Mouse (Mus musculus): Measurements from ENCODE around the gene Mxra8. TPM values are rescaled to one million over a fixed set of nuclear protein-coding genes. Genes with fewer than 3 reads are reported as not detected.

Gene Mxra8
- 1 to 10 TPM; 5.6 to 8.1 TPM for total RNA-seq (2021)

GRCm38 (mm10) chr4:155839483-155839910, at the start of gene Mxra8:
Gene Mxra8, plus strand, starts transcription at chr4:155839680.
- no peak for DNase-seq

DNA sequence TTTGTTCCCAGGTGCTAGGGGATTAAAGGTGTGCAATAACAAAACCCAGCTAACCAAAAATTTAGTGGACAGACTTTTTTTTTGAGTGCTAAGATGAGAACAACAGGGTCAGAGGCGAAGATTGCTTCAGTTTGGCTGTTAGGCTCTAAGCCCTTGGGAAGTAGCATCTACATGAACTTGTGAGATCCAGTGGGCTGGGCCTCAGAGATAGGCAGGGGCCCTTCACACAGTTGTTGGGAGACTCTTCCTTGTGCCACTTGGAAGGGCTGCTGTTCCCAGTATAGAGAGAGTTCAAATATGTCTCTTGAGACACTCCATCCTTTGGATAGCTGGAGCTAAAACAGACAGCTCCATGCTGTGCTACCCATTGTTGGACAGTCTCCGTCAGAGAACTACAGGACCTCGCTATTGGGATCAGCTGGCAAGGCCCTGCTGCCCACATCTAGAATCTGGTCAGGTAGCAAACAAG, 49.4 kb upstream of the Mxra8 start, which contains the start of gene Ankrd65:
Ankrd65 (plus strand) TSS at position 419 of the 469 bp plus-strand sequence.
- DNase-seq = no peak

GRCm38 (mm10) chr4:155790650-155791161, 48.8 kb upstream of the Mxra8 start:
- no peak for DNase-seq

GRCm38 (mm10) chr4:155791240-155791933, 48.1 kb upstream of the Mxra8 start:
- DNase-seq = no peak

GRCm38 (mm10) chr4:155793730-155794129, 45.8 kb upstream of the Mxra8 start:
- no peak for DNase-seq

DNA sequence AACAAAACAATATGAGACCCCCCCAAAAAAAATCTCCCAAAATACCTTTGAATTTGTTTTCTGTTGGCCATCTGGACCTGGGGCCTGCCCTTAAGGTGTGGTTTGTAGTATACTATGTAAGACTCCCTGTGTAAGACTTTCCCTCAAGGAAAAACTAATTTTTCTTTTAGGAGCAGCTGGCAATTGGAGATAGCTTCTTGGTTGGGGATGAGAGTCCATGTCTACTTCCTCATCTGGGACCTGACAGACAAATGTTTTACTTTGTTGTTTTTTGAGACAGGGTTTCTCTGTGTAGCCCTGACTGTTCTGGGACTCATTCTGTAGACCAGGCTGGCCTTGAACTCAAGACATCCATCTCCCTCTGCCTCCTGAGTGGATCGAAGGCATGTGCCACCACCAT, 37.4 kb upstream of the Mxra8 start:
- no peak for DNase-seq

- DNase-seq = no peak
These were observed 36.6 kb upstream of the Mxra8 start, which contains the start of gene Mrpl20 for GRCm38 (mm10) chr4:155802741-155803339. Gene Mrpl20, plus strand, starts transcription at chr4:155802878.

DNA sequence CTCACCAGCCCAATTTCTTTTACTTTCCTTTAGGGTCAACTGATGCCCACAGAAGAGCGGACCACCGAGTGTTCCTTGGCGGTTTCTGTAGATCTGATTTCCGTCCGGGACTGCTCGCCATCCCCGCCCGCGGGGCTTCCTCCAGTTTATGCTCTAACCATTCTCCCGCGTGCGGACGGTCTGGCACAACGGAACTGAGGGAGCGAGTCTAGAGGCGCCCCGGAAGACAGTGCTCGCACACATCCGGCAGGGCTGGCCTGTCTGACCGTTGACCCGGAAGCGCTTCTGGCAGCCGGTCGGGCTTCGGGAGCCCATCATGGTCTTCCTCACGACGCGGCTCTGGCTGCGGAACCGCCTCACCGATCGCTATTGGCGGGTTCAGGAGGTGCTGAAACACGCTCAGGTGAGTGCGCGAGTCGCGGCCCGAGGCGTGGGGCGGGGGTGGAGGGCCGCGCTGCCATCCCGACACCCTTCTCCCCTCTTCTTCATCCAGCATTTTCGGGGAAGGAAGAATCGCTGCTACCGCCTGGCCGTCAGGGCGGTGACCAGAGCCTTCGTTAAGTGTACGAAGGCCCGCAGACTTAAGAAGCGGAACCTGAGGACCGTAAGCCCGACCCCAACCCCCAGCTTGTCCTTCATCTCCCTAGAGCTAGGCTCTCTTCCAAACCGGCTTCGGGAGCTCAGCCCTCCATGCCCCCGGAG, 36.0 kb upstream of the Mxra8 start:
- peak; percentile 92 to 94 for DNase-seq

DNA sequence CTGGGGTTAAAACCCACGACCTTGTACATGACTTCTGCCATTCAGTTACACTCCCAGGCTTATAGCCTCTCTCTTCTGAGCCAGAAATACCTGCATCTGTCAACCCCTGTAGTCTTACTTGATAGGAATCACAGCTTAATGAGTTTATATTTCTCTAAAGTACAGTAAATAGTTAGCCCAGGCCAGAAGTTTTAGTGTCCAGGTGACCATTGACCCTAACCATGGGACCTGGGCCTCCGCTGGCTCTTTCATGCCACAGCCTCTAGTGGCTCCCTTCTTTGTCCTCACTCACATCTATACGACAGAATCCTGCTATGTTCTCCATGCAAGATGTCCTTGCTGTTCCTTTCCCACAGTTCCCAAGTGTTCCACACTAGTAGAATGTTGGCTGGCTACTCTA, 31.6 kb upstream of the Mxra8 start:
- no peak for DNase-seq

DNA sequence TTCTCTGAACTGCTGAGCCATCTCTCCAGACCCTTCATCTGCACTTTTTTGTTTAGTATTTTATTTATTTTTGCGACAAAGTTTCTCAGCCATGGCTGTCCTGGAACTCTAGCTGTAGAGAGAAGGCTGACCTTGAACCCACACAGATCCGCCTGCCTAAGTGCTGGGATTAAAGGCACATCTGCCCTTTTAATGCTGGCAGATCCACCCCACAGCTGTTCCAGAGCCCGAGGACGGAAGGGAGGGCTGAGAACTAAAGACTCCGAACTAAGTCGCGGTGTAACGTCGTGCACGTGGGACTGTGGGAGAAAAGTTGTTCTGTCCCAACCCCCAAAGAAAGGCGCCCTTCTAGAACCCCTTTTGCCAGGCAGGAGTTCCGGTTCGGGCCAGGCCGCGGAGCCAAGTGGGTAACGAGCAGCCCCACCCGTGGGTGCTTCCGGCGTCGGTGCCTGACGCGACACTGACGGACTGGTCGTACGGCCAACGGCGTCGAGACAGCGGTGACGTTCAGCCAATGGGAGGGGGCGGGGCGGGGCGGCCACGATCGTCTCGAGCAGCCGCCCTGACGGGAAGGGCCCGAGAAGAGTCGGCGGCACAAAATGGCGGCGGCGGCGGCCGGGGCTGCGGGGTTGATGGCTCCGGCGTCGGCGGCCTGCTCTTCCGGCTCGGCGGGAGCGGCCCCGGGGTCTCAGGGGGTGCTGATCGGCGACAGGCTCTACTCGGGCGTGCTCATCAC, 27.4 kb upstream of the Mxra8 start, which contains the start of gene Ccnl2:
Ccnl2 (plus strand) TSS at position 561 of the 736 bp plus-strand sequence.
- peak; percentile 91 for DNase-seq

- DNase-seq = no peak
These were observed 26.8 kb upstream of the Mxra8 start for GRCm38 (mm10) chr4:155812665-155813181.

GRCm38 (mm10) chr4:155817533-155817932, 21.9 kb upstream of the Mxra8 start:
- DNase-seq = no peak

GRCm38 (mm10) chr4:155821025-155821424, 18.5 kb upstream of the Mxra8 start:
- DNase-seq = no peak

GRCm38 (mm10) chr4:155823443-155823842, 16.0 kb upstream of the Mxra8 start:
- no peak for DNase-seq

DNA sequence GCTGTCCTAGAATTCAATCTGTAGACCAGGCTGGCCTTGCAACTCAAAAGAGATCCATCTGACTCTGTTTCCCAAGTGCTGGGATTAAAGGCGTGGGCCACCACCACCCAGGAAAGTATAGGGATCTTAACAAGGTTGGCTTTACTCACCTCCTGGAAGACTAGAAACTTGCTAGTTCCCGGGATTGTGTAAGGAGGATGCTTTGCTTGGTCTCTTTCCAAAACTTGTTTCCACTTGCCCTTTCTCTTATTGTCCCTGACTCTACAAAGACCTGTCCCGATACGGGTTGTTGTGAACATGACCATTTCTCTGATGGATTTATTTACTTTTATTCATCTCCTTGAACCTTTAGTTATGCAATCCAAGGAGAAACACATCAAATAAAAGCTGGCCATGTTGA, 9.6 kb upstream of the Mxra8 start:
- DNase-seq = no peak

DNA sequence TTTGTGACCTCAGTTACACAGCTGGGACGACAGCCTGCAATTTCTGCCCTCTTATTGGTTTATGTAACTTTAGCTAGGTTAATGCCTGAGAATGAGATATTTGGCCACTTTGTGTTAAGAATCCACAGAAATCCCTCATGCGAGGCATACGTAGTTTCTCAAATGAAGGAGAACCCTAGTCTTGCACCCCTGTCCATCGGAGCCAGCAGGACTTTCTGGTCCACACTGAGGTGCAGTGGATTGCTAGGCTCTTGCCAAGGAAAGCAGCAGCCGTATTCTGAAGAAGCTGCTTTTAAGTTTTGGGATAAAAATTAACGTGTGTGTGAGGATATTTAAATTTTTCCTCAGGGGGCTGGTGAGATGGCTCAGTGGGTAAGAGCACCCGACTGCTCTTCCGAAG, 8.9 kb upstream of the Mxra8 start:
- no peak for DNase-seq

- DNase-seq = peak; percentile 92 to 94
These were observed 8.2 kb upstream of the Mxra8 start, which contains the start of gene Aurkaip1 for GRCm38 (mm10) chr4:155831205-155831766. Gene Aurkaip1, plus strand, starts transcription at chr4:155831272.

DNA sequence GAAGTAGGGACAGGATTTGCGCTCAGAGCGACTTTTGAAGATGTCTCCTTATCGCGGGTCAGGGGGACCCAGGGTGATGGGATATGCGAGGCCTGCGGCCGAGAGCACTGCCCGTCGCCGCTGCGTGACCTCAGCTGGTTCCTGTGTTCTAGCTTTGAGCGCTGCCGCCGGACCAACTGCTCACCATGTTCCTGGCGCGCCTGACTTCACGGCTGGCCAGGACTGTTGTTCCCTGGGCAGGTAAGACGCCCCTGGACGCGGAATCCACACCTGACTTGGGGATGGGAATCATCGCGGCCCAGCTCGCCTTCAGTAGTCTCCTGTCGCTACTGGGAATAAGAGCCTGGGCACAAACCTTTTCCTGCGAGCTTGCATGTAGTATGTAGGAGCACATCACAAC, 7.6 kb upstream of the Mxra8 start:
- no peak for DNase-seq

DNA sequence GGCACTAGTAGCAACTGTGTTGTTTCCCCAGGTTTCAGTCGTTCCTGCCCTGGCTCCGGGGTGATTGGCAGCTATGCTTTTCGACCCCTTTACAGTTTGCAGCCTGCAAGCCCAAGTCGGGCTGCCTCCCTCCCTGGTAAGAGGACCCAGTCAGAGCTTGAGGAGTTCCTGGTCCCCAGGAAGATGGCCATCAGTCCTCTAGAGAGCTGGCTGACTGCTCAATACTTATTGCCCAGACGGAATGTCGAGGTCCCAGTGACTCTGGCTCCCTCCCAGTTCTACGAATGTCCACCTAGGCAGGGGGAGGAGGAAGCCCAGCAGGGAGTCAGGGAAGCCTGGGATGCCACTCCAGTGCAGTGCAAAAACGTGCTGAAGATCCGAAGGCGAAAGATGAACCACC, 7.2 kb upstream of the Mxra8 start:
- no peak for DNase-seq

DNA sequence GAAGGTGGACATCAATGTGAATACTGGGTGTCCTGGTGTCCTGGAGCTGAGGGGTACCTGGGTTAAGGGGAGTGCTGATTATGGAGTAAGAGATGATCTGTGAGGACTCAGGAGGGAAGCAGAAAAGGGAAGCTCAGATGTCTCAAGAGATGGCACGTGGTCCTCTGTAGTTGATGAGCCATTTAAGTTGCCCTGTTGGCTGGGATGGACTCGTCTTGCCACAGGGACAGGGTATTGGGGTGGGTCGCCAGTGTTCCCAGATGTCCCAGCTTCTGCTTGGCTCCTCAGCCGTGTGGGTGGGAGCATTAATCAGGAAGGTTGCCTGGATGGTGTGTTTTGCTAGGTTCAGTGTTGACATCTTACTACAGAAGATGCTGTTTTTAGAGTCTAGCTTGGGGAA, 6.2 kb upstream of the Mxra8 start:
- DNase-seq = no peak

- peak; percentile 67 to 69 for DNase-seq
These were observed 5.6 kb upstream of the Mxra8 start for GRCm38 (mm10) chr4:155833836-155834235.

Measured in layer of hippocampus, postnatal 36 days (tissue).